Mouse (Mus musculus) lung, adult 18-20 months (tissue): ENCODE data around the gene Gm20388.
"Not testable (repeated sequence)": the region's sequence is repeated elsewhere in the genome, so short reads cannot be mapped to it uniquely, and the experiment has no call there.

ENCODE experiments used
- DNase-seq, 2 experiments: peaks; one replicate each; pipeline ENCODE4 v3.0.0; 2022; ENCODE audit warnings: mixed read lengths in 2 of 2

Gene Gm20388

GRCm38 (mm10) chr8:123514136-123514535 lies 3603.5 kb downstream of the Gm20388 start:
- no peak for DNase-seq

GRCm38 (mm10) chr8:123514781-123515539 lies 3604.3 kb downstream of the Gm20388 start, which contains the start of gene Dbndd1:
Gene Dbndd1, minus strand, starts transcription at chr8:123515463.
- DNase-seq = peak; percentile 8 to 24

- no peak for DNase-seq
These were observed 3604.9 kb downstream of the Gm20388 start for GRCm38 (mm10) chr8:123515540-123515897.

- DNase-seq = no peak
These were observed 3606.0 kb downstream of the Gm20388 start for GRCm38 (mm10) chr8:123516596-123516995.

GRCm38 (mm10) chr8:123518172-123518571 lies 3607.5 kb downstream of the Gm20388 start:
- DNase-seq = no peak

GRCm38 (mm10) chr8:123518667-123519066 lies 3608.0 kb downstream of the Gm20388 start, which contains the start of gene Gas8:
Gene Gas8, plus strand, starts transcription at chr8:123518834.
- peak; percentile 90 to 93 for DNase-seq

GRCm38 (mm10) chr8:123520048-123520447 lies 3609.4 kb downstream of the Gm20388 start:
- DNase-seq = not testable (repeated sequence)

GRCm38 (mm10) chr8:123527720-123528489 lies 3617.3 kb downstream of the Gm20388 start:
- no peak for DNase-seq

GRCm38 (mm10) chr8:123536242-123536989 lies 3625.8 kb downstream of the Gm20388 start:
- DNase-seq = no peak

- DNase-seq = no peak
These were observed 3626.3 kb downstream of the Gm20388 start for GRCm38 (mm10) chr8:123536990-123537380.

- DNase-seq = peak; percentile 33 to 34
These were observed 3627.0 kb downstream of the Gm20388 start for GRCm38 (mm10) chr8:123537641-123538040.

- DNase-seq = not testable (repeated sequence)
These were observed 3653.6 kb downstream of the Gm20388 start for GRCm38 (mm10) chr8:123564221-123564620.

- DNase-seq = peak; percentile 3
These were observed 3664.7 kb downstream of the Gm20388 start for GRCm38 (mm10) chr8:123575386-123575785.

GRCm38 (mm10) chr8:123600666-123601172 lies 3690.1 kb downstream of the Gm20388 start:
- peak in 1 of 2 experiments; percentile 5 for DNase-seq

GRCm38 (mm10) chr8:123601457-123601856 lies 3690.8 kb downstream of the Gm20388 start:
- not testable (repeated sequence) for DNase-seq

GRCm38 (mm10) chr8:123612652-123613051 lies 3702.0 kb downstream of the Gm20388 start:
- not testable (repeated sequence) for DNase-seq

GRCm38 (mm10) chr8:123623523-123623922 lies 3712.9 kb downstream of the Gm20388 start:
- not testable (repeated sequence) for DNase-seq

GRCm38 (mm10) chr8:123624274-123624673 lies 3713.6 kb downstream of the Gm20388 start:
- no peak for DNase-seq

GRCm38 (mm10) chr8:123624702-123625101 lies 3714.1 kb downstream of the Gm20388 start:
- no peak for DNase-seq

- no peak for DNase-seq
These were observed 3715.1 kb downstream of the Gm20388 start for GRCm38 (mm10) chr8:123625717-123626116.

GRCm38 (mm10) chr8:123627410-123628147 lies 3716.9 kb downstream of the Gm20388 start:
- DNase-seq = no peak
